Mouse (Mus musculus): ENCODE data around the gene Pgs1.

GRCm38 (mm10) chr11:117954094-117954493 is 32.0 kb upstream of the Pgs1 start:
- no peak for TF ChIP-seq EP300 (IDR thresholded peaks at IDR 0.05)
- peak; percentile 45 for TF ChIP-seq CTCF (IDR thresholded peaks at IDR 0.05)
